Mouse (Mus musculus): ENCODE results near the gene Hoxd12. TPM values are rescaled to one million over a fixed set of nuclear protein-coding genes. Genes with fewer than 3 reads are reported as not detected.

Hoxd12 gene
- polyA plus RNA-seq, 1 experiment from 2014 or later: 0.50 TPM

DNA sequence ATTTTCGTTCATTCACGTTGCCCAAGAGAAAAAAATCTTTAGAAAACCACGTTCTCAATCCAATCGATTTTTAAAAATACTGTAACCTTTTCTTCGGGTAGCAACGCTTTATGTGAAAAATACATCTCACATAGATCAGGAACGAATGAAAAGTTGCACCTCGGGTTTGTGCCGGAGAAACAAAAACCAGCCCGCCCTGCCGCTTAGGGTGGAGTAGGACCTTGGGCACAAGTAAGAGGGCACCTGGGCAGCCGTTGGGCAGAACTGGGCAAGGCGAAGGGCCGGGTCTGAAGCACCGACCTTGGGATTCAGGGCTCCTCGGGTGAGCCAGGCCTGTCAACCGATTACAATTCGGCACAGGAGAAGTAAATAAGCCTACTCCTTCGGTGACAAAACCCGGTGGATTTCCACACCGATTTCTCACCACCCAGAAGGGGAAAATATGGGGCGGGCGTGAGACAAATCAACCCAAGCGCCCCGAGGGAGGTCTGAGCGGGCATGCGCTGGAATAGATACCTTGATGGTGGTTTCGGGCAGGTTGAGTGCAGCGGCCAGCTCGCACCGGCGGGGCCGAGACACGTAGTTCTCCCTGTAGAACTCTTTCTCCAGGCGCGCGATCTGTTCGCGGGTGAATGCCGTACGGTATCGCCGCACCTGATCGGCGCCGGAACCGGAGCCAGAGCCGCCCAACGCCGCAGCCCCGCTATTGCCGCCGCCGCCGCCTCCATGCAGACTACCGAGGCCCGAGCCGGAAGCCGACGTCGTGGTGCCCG, 17.4 kb upstream of the Hoxd12 start:
- 2% methylated on average over 62 of the region's 62 CpGs for WGBS
- Histone ChIP-seq H3K27ac (replicated peaks) (no peak overlapping the region), H3K4me2 (0 out of 2 replicates have a peak overlapping the region, but pooled peaks have one; percentile 13), H3K36me3 (no peaks in the 10 kb centered on the region), H3K9me3 (no peaks in the 10 kb centered on the region), H3K4me1 (replicated peaks) (peaks cover 19% of the 10 kb centered on the region), H3K27me3 (peaks cover 90% of the 10 kb centered on the region), H3K4me3 (peak overlapping the region; percentile 20), H3K9ac (peak overlapping the region; percentile 31; the same call in 1 of the 2 replicates)
- no peak for ATAC-seq (ENCODE audit: low read depth)

DNA sequence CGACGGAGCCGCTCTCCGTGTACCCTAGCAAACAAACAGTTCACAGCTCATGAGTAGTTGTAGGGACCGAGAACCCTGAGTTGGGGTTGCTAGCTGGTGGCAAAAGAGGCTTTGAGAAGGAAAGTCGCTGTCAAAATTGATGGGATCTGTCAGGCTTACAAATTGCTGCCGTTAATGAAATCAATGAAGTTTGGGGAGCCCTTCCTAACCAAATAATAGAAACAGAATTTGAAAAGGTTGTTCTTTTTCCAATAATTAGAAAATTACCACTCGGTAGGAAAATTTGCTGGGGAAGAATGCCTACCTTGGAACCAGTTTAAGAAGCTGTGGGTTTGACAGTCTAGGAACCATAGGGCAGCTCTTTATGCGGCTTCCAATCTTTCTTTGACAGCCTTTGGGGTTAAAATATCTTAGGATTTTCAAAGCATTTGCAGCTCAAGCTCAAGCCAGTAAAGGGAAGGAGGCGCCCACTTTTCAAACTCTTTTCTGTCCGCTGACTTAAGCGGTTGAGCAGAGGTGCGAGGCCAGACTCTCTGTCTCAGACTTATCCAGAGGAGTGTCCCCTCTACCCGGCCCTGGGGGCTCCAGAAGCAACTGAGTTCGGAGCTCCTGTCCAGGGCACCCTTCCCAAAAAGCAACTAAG, 16.7 kb upstream of the Hoxd12 start:
- peak overlapping the region; percentile 31; the same call in 1 of the 2 replicates for H3K9ac ChIP-seq
- no peaks in the 10 kb centered on the region for H3K36me3 ChIP-seq

DNA sequence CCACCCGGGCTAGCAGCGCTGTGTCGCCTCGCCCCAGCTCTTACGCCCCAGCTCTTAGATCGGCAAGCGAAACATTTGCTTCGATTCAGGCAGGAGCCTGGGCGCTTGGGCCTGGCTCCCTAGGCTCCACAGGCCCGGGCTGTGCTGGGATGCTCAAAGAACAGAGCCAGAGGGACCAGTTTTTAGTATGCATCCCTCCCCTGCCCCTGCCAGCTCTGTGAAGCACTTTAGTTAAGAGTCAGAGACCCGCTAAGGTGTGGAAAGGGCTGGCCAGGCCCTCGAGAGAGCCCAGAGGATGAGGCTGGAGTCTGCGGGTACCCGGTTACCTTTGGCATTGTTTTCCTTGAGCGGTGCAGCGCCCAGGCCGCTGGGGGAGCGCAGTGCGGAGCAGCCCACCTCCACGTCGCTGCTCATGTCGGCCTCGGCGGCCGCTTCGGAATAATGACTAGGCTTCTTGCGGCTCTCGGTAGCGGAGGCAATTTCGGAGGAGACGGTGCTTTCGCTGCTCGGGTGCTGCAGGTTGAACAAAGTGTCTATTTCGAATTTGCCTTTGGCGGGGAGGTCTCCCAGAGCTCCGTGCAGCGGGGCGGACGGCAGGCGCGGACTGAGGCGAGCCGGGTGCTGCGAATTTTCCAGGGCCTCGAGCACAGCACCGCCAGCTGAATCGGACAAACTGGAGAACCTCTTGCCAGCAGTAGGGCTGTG, 16.0 kb upstream of the Hoxd12 start:
- Histone ChIP-seq H3K27ac (replicated peaks) (0 out of 2 replicates have a peak overlapping the region, but pooled peaks have one; percentile 0), H3K36me3 (no peaks in the 10 kb centered on the region), H3K4me3 (peak overlapping the region; percentile 18), H3K4me2 (no peak overlapping the region), H3K9ac (0 out of 2 replicates have a peak overlapping the region, but pooled peaks have one; percentile 12), H3K9me3 (no peaks in the 10 kb centered on the region), H3K27me3 (peaks cover 98% of the 10 kb centered on the region), H3K4me1 (replicated peaks) (peaks cover 19% of the 10 kb centered on the region)
- no peak for ATAC-seq (ENCODE audit: low read depth)
- under 1% methylated on average over 47 of the region's 47 CpGs for WGBS

More for the DNA sequence above, 16.7 kb upstream of the Hoxd12 start:
- peak overlapping the region; percentile 20 for H3K4me3 ChIP-seq
- H3K27ac ChIP-seq (replicated peaks): 0 out of 2 replicates have a peak overlapping the region, but pooled peaks have one; percentile 0
- no peaks in the 10 kb centered on the region for H3K9me3 ChIP-seq
- H3K4me1 ChIP-seq (replicated peaks): peaks cover 19% of the 10 kb centered on the region
- ATAC-seq (ENCODE audit: low read depth): no peak
- 2% methylated on average over 15 of the region's 15 CpGs for WGBS
- 0 out of 2 replicates have a peak overlapping the region, but pooled peaks have one; percentile 13 for H3K4me2 ChIP-seq
- H3K27me3 ChIP-seq: peaks cover 94% of the 10 kb centered on the region

DNA sequence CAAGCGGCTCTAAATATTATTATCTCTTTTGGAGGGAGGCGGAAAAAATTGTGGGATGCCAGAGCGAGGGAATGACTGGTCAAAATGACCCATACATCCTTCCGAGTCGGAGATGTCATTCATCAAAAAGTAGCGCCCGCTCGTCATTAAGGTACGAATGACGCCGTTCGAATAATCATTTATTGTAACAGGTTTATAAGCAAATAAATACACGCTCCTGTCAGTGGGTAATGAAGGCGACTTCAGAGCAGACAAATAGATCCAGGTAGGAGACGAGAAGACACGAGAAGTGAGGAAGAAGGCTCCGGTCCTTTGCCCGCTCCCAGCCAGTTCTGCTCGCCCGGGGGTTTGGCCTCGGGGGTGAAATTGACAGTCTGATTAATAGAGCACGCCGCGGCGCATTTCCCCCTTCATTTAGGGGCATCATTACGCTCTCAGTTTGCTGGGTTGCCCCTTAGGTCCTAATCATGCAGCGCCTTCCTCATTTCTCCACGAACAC, 15.3 kb upstream of the Hoxd12 start, which contains the start of gene Evx2:
Evx2 (minus strand) TSS at position 51 of the 499 bp plus-strand sequence.
- no peak within 1 kb of the TSS for H3K4me2 ChIP-seq
- H3K27ac ChIP-seq (replicated peaks): 0 out of 2 replicates have a peak within 1 kb of the TSS, but pooled peaks have one; percentile 0
- H3K27me3 ChIP-seq: peaks cover 98% of the 10 kb centered on the region

DNA sequence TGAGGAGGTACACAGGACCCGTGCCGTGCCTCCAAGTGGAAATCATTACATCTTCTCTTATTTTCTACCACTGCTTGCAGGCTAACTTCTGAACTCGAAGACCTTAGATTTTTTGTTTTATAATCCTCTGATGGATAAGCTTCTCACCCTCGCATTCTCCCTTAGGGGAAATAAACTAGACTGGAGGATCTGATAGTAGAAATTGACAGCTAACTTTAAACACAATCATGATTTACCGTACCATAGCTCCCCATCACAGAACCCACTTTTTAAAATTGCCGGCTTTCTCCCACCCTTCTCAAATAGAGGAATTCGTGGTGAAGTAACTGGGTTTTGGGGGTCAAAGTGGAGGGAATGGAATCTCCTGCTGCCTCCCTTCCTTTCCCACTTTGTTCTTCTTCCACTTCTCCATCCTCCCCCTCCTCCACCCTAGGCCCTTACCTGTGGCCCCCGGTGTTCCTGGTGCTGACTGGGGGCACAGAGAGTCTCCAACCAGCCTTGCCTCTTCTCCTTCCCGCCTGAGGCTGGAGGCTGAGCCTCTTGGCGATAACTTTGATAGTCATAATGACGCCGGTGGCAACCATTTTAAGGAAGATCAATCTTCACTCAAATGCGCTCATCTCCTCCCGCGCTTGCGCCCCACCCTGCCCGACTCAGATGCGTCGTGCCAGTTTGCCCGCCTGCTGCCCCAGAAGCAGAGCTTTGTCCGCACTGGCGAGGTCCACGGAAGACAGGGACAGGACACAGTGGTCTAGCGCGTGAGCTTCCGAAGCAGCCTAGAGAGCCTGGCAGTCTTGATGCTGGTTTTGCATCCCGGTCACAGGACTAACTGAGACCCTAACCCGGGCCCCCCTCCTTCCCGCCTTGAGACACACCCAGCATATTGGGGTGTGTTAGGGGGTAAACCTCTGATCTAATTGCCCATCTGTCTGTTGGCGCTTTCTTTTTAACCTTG, 14.1 kb upstream of the Hoxd12 start:
- Histone ChIP-seq H3K36me3 (no peaks in the 10 kb centered on the region), H3K9me3 (no peaks in the 10 kb centered on the region), H3K9ac (no peak overlapping the region), H3K4me2 (0 out of 2 replicates have a peak overlapping the region, but pooled peaks have one; percentile 9), H3K27me3 (peaks cover 97% of the 10 kb centered on the region), H3K4me3 (peak overlapping the region; percentile 9; the same call in 1 of the 2 replicates), H3K4me1 (replicated peaks) (peaks cover 14% of the 10 kb centered on the region), H3K27ac (replicated peaks) (no peak overlapping the region)
- WGBS: 2% methylated on average over 30 of the region's 30 CpGs
- ATAC-seq (ENCODE audit: low read depth): no peak

More for the DNA sequence above, 15.3 kb upstream of the Hoxd12 start, which contains the start of gene Evx2:
- H3K9me3 ChIP-seq: no peaks in the 10 kb centered on the region
- ATAC-seq (ENCODE audit: low read depth): no peak
- no peaks in the 10 kb centered on the region for H3K36me3 ChIP-seq
- 1% methylated on average over 28 of the region's 28 CpGs for WGBS
- H3K4me1 ChIP-seq (replicated peaks): peaks cover 19% of the 10 kb centered on the region
- 0 out of 2 replicates have a peak within 1 kb of the TSS, but pooled peaks have one; percentile 12 for H3K9ac ChIP-seq
- peak within 1 kb of the TSS; percentile 18 for H3K4me3 ChIP-seq

DNA sequence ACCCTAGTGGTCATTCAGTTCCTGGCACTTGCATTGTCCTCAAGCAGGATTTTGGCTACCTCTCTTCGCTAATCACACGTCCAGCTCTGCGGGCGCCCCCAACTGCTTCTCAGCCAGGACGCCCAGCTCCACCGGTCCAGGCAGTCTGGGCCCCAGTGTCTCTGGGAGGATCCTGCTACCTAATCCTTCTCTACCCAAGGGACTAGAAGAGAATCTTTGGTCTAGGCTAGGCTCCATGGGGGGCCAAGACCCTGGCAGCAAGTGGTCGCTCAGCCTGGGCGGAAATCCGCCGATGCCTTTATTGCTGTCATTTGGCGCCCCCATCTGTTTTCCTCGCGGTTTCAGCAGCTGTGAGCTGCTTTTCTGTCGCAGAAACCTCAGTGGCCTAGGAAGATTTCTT, 13.1 kb upstream of the Hoxd12 start:
- Histone ChIP-seq H3K27ac (replicated peaks) (no peak overlapping the region), H3K4me1 (replicated peaks) (peaks cover 8% of the 10 kb centered on the region), H3K9me3 (no peaks in the 10 kb centered on the region), H3K9ac (no peak overlapping the region), H3K4me2 (0 out of 2 replicates have a peak overlapping the region, but pooled peaks have one; percentile 27), H3K27me3 (peaks cover 97% of the 10 kb centered on the region), H3K4me3 (peak overlapping the region; percentile 4; the same call in 1 of the 2 replicates), H3K36me3 (no peaks in the 10 kb centered on the region)
- peak; percentile 36 for ATAC-seq (ENCODE audit: low read depth)
- WGBS: under 1% methylated on average over 14 of the region's 14 CpGs

DNA sequence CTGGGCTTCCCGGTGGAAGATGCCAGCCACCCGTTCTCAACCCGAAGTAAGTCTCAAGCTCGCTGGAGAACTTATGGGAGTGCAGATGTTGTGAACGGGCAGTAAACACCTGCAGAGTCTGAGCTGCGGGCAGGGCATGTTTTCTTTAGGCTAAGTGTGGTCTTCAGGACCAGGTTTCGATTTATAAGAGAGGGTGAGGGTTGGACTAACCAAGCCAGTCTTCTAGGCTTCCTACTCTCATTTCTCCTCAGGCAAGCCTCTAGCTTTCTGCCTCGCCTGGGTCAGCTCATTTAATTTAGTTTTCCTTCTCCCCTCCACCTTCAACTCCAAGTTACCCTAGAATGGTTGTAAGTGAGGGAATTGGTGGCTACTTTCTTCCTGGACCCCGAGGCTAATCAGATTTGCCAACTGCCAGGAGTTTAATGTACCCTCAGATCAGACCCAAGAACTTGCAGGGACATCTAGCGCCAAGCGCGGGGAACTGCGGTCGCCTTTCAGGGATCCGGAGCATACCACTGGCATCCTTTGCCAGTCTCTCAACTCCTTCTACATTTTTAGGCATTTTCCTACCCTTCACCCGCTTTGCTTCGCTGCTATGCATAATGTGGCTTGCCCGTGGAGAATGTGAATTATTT, 11.4 kb upstream of the Hoxd12 start:
- Histone ChIP-seq H3K9me3 (no peaks in the 10 kb centered on the region), H3K36me3 (no peaks in the 10 kb centered on the region), H3K4me1 (replicated peaks) (peaks cover 12% of the 10 kb centered on the region), H3K27me3 (peaks cover 99% of the 10 kb centered on the region), H3K4me2 (no peak overlapping the region), H3K9ac (no peak overlapping the region), H3K27ac (replicated peaks) (no peak overlapping the region), H3K4me3 (no peak overlapping the region)
- ATAC-seq (ENCODE audit: low read depth): 0 out of 2 replicates have a peak, but pooled peaks have one; percentile 60
- 2% methylated on average over 18 of the region's 18 CpGs for WGBS

DNA sequence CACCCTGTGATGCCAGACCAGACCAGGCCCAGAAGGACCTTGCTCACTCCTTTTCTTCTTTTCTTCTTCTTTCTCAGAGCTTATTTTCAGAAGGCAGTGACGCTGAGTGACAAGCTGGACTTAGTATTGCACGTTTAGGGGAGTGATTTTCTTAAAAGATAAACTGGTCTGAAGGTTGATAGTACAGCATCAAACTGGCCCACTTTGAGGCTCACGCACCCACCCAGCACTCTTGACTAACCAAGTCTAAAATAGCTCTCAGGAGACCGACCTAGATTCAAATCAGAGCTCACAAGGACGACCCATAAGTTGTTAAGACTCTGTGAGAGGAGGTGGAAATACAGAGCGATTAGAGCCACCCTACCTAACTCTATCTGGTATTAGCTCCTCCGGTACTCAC, 8.4 kb upstream of the Hoxd12 start:
- WGBS: 2% methylated on average over 7 of the region's 7 CpGs
- no peak overlapping the region for H3K4me3 ChIP-seq
- no peak overlapping the region for H3K4me2 ChIP-seq
- no peaks in the 10 kb centered on the region for H3K36me3 ChIP-seq
- H3K27me3 ChIP-seq: peaks cover 99% of the 10 kb centered on the region
- no peaks in the 10 kb centered on the region for H3K9me3 ChIP-seq
- H3K4me1 ChIP-seq (replicated peaks): peaks cover 17% of the 10 kb centered on the region
- no peak for ATAC-seq (ENCODE audit: low read depth)
- H3K9ac ChIP-seq: no peak overlapping the region
- H3K27ac ChIP-seq (replicated peaks): no peak overlapping the region

DNA sequence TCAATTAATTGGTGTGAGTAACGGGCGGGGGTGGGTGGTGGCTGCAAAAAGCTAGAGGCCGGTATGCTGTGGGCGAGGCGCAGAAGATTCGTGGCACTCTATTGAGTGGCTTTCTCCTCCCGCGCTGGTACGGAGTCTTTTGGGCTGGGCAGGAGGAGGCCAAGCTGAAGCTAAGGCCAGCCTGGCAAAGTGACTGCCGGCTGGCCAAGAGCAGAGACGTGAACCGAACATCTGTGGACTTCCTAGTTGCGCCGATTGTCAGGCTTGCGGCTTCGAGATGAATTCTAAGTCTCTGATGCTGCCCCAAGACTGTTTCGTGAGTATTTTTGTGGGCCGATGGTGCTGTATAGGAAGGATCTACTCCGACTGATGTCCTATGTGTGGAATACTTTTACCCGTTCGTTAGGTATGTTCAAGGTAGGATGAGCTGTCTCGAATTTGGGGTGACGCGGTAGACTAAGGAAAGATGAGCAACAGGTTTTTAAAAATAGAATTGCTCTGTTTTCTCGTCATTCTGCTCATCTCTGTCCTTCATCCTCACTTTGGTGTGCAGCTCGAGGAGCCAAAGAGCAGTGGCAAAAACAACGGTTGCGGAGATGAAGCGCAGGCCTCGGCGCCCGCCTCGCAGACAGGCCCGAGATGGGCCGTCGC, 7.5 kb upstream of the Hoxd12 start:
- Histone ChIP-seq H3K36me3 (no peaks in the 10 kb centered on the region), H3K4me2 (peak overlapping the region; percentile 50; the same call in 1 of the 2 replicates), H3K27me3 (peaks cover 99% of the 10 kb centered on the region), H3K4me1 (replicated peaks) (peaks cover 13% of the 10 kb centered on the region), H3K4me3 (no peak overlapping the region), H3K9me3 (no peaks in the 10 kb centered on the region), H3K9ac (no peak overlapping the region), H3K27ac (replicated peaks) (no peak overlapping the region)
- no peak for ATAC-seq (ENCODE audit: low read depth)
- WGBS: under 1% methylated on average over 36 of the region's 36 CpGs

DNA sequence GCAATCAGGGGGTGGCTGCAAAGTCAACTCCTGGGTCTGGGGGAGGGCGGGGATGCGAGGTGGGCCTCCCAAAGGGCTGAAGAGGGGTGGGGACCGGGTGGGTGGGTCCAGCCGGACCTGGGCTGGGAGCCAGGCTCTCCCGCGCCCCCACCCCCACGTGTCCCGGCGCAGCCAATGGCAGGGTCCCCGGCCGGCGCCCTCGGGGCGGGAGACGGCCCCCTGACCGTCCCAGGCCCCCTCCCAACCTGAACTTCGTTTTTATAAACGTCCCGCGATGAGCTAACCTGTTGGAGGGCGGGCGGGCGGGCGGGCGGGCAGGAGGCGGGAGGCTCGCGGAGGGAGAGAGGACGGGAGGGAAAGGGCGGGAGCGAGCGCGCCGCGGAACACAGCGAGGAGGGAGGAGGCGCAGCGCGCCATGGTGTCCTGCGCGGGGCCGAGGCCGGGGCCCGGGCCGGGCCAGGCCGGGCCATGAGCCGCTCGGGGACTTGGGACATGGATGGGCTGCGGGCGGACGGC, 6.9 kb upstream of the Hoxd12 start, which contains the start of gene Hoxd13:
Hoxd13 (plus strand) TSS at position 469 of the 516 bp plus-strand sequence.
- Histone ChIP-seq H3K9me3 (no peaks in the 10 kb centered on the region), H3K4me2 (peak within 1 kb of the TSS; percentile 50), H3K36me3 (no peaks in the 10 kb centered on the region), H3K4me3 (peak within 1 kb of the TSS; percentile 33), H3K4me1 (replicated peaks) (peaks cover 18% of the 10 kb centered on the region), H3K27me3 (peaks cover 99% of the 10 kb centered on the region), H3K27ac (replicated peaks) (no peak within 1 kb of the TSS), H3K9ac (0 out of 2 replicates have a peak within 1 kb of the TSS, but pooled peaks have one; percentile 38)
- WGBS: 1% methylated on average over 36 of the region's 51 CpGs
- ATAC-seq (ENCODE audit: low read depth): no peak
